Mouse (Mus musculus) stomach, embryonic 16.5 days (tissue): ENCODE results near the gene Tcp11l2. TPM values are rescaled to one million over a fixed set of nuclear protein-coding genes. Genes with fewer than 3 reads are reported as not detected.

ENCODE experiments used
- ATAC-seq: fragments of 200-750 bp; cut with Nextera tagmentation; 2 replicates; pipeline ENCODE4 v1.8.0; 2017; ENCODE audit warnings: moderate number of reproducible peaks, moderate TSS enrichment; ENCODE audit not compliant: insufficient read depth, low FRiP score
- H3K27ac ChIP-seq: fragments of 300-500 bp; sonication (generic); 2 replicates; pipeline ENCODE4 v1.5.1; 2014; ENCODE audit warnings: low read length
- H3K27me3 ChIP-seq: fragments of 300-500 bp; sonication (generic); 2 replicates; pipeline ENCODE4 v1.6.1; 2014; ENCODE audit warnings: low read length, control low read depth, mixed read lengths; ENCODE audit not compliant: control insufficient read depth, insufficient read depth
- H3K36me3 ChIP-seq: fragments of 300-500 bp; sonication (generic); 2 replicates; pipeline ENCODE4 v1.6.1; 2014; ENCODE audit warnings: low read length; ENCODE audit not compliant: control insufficient read depth, insufficient read depth
- H3K4me1 ChIP-seq: fragments of 300-500 bp; sonication (generic); 2 replicates; pipeline ENCODE4 v1.6.1; 2014; ENCODE audit warnings: low read length, control low read depth, mixed read lengths; ENCODE audit not compliant: control insufficient read depth, insufficient read depth
- H3K4me2 ChIP-seq: fragments of 300-500 bp; sonication (generic); 2 replicates; pipeline ENCODE4 v1.6.1; 2014; ENCODE audit warnings: low read depth, low read length, mixed read lengths
- H3K4me3 ChIP-seq: fragments of 300-500 bp; sonication (generic); replicated peaks from 2 replicates; pipeline ENCODE4 v1.5.1; 2014; ENCODE audit warnings: mild to moderate bottlenecking, low read length
- H3K9ac ChIP-seq: fragments of 300-500 bp; sonication (generic); 2 replicates; pipeline ENCODE4 v1.6.1; 2014; ENCODE audit warnings: low read length
- H3K9me3 ChIP-seq: fragments of 300-500 bp; sonication (generic); replicated peaks from 2 replicates; pipeline ENCODE4 v1.6.1; 2016; ENCODE audit warnings: low read length, control low read depth; ENCODE audit not compliant: control insufficient read depth
- WGBS: fragments of 180-500 bp; shearing (Covaris S2); extraction: QIAGEN DNeasy Blood & Tissue Kit; methylation state at CpG from one replicate; pipeline ENCODE4 v1.1.7; 2014; 5-methylcytosine and 5-hydroxymethylcytosine counted together
- polyA plus RNA-seq: library from polyadenylated mRNA; unstranded; fragments of >200 nt; fragmentation: Nextera tagmentation; extraction: Ambion mirVana; gene quantifications from 2 replicates; pipeline ENCODE4 v1.2.1, GENCODE M21; 2015

Gene Tcp11l2
- polyA plus RNA-seq, 1 experiment from 2014 or later = 25.7 TPM

GRCm38 (mm10) chr10:84584451-84585293 lies 8.2 kb downstream of the Tcp11l2 start:
- no peak overlapping the region for H3K9ac ChIP-seq
- no peak overlapping the region for H3K4me3 ChIP-seq
- no peak overlapping the region for H3K27ac ChIP-seq
- no peak overlapping the region for H3K4me2 ChIP-seq
- H3K36me3 ChIP-seq = no peaks in the 10 kb centered on the region
- no peaks in the 10 kb centered on the region for H3K9me3 ChIP-seq
- WGBS = 56% methylated on average over 11 of the region's 11 CpGs
- H3K4me1 ChIP-seq = no peaks in the 10 kb centered on the region
- no peaks in the 10 kb centered on the region for H3K27me3 ChIP-seq
- ATAC-seq = no peak

GRCm38 (mm10) chr10:84585294-84585650 lies 8.8 kb downstream of the Tcp11l2 start:
- Histone ChIP-seq H3K4me1 (no peaks in the 10 kb centered on the region), H3K4me3 (no peak overlapping the region), H3K9me3 (no peaks in the 10 kb centered on the region), H3K4me2 (no peak overlapping the region), H3K36me3 (no peaks in the 10 kb centered on the region), H3K27ac (no peak overlapping the region), H3K9ac (no peak overlapping the region), H3K27me3 (no peaks in the 10 kb centered on the region)
- WGBS = 68% methylated on average over 2 of the region's 2 CpGs
- no peak for ATAC-seq

GRCm38 (mm10) chr10:84590956-84591355 lies 14.5 kb downstream of the Tcp11l2 start:
- Histone ChIP-seq H3K27ac (no peak overlapping the region), H3K9ac (no peak overlapping the region), H3K9me3 (no peaks in the 10 kb centered on the region), H3K36me3 (no peaks in the 10 kb centered on the region), H3K4me1 (no peaks in the 10 kb centered on the region), H3K4me3 (no peak overlapping the region), H3K27me3 (no peaks in the 10 kb centered on the region), H3K4me2 (no peak overlapping the region)
- ATAC-seq = no peak
- WGBS = 82% methylated on average over 14 of the region's 14 CpGs

GRCm38 (mm10) chr10:84591640-84592148 lies 15.3 kb downstream of the Tcp11l2 start:
- Histone ChIP-seq H3K27me3 (no peaks in the 10 kb centered on the region), H3K9me3 (no peaks in the 10 kb centered on the region), H3K9ac (no peak overlapping the region), H3K27ac (no peak overlapping the region), H3K4me2 (no peak overlapping the region), H3K4me1 (no peaks in the 10 kb centered on the region), H3K36me3 (no peaks in the 10 kb centered on the region), H3K4me3 (no peak overlapping the region)
- no peak for ATAC-seq
- 86% methylated on average over 2 of the region's 2 CpGs for WGBS

- Histone ChIP-seq H3K27ac (no peak overlapping the region), H3K27me3 (no peaks in the 10 kb centered on the region), H3K4me2 (no peak overlapping the region), H3K9me3 (no peaks in the 10 kb centered on the region), H3K4me3 (no peak overlapping the region), H3K4me1 (no peaks in the 10 kb centered on the region), H3K36me3 (no peaks in the 10 kb centered on the region), H3K9ac (no peak overlapping the region)
- ATAC-seq = no peak
- 42% methylated on average over 3 of the region's 3 CpGs for WGBS
These were observed 16.3 kb downstream of the Tcp11l2 start for GRCm38 (mm10) chr10:84592745-84593144.

GRCm38 (mm10) chr10:84597127-84597785 lies 20.8 kb downstream of the Tcp11l2 start:
- Histone ChIP-seq H3K36me3 (no peaks in the 10 kb centered on the region), H3K9me3 (no peaks in the 10 kb centered on the region), H3K4me2 (no peak overlapping the region), H3K9ac (no peak overlapping the region), H3K4me1 (no peaks in the 10 kb centered on the region), H3K27me3 (no peaks in the 10 kb centered on the region), H3K4me3 (no peak overlapping the region), H3K27ac (no peak overlapping the region)
- ATAC-seq = no peak
- WGBS = 37% methylated on average over 3 of the region's 3 CpGs

GRCm38 (mm10) chr10:84598172-84598571 lies 21.7 kb downstream of the Tcp11l2 start:
- no peak overlapping the region for H3K4me2 ChIP-seq
- WGBS = 42% methylated on average over 1 of the region's 1 CpGs
- H3K9ac ChIP-seq = no peak overlapping the region
- H3K27me3 ChIP-seq = no peaks in the 10 kb centered on the region
- ATAC-seq = no peak
- H3K9me3 ChIP-seq = no peaks in the 10 kb centered on the region
- H3K4me1 ChIP-seq = no peaks in the 10 kb centered on the region
- H3K27ac ChIP-seq = no peak overlapping the region
- H3K4me3 ChIP-seq = no peak overlapping the region
- H3K36me3 ChIP-seq = no peaks in the 10 kb centered on the region

GRCm38 (mm10) chr10:84600136-84600535 lies 23.7 kb downstream of the Tcp11l2 start:
- Histone ChIP-seq H3K27ac (no peak overlapping the region), H3K36me3 (no peaks in the 10 kb centered on the region), H3K27me3 (no peaks in the 10 kb centered on the region), H3K4me3 (no peak overlapping the region), H3K9ac (no peak overlapping the region), H3K9me3 (no peaks in the 10 kb centered on the region), H3K4me2 (no peak overlapping the region), H3K4me1 (no peaks in the 10 kb centered on the region)
- 76% methylated on average over 6 of the region's 6 CpGs for WGBS
- no peak for ATAC-seq

GRCm38 (mm10) chr10:84604335-84604734 lies 27.9 kb downstream of the Tcp11l2 start:
- no peak overlapping the region for H3K27ac ChIP-seq
- WGBS = 54% methylated on average over 1 of the region's 1 CpGs
- H3K9me3 ChIP-seq = no peaks in the 10 kb centered on the region
- H3K4me1 ChIP-seq = no peaks in the 10 kb centered on the region
- H3K36me3 ChIP-seq = no peaks in the 10 kb centered on the region
- no peak overlapping the region for H3K9ac ChIP-seq
- no peak overlapping the region for H3K4me2 ChIP-seq
- H3K4me3 ChIP-seq = no peak overlapping the region
- no peaks in the 10 kb centered on the region for H3K27me3 ChIP-seq
- no peak for ATAC-seq
